Mouse (Mus musculus) stomach, embryonic 14.5 days (tissue): Measurements from ENCODE around the gene Tfr2. TPM values are rescaled to one million over a fixed set of nuclear protein-coding genes. Genes with fewer than 3 reads are reported as not detected.

Experiments used
- ATAC-seq: fragments of 200-750 bp; cut with Nextera tagmentation; 2 replicates; pipeline ENCODE4 v1.8.0; 2017; ENCODE audit warnings: low read depth, moderate TSS enrichment; ENCODE audit not compliant: insufficient number of reproducible peaks, insufficient read depth, low FRiP score
- H3K27ac ChIP-seq: fragments of 300-500 bp; sonication (generic); 2 replicates; pipeline ENCODE4 v1.5.1; 2014; ENCODE audit warnings: mild to moderate bottlenecking, low read length, moderate library complexity, mixed read lengths
- H3K27me3 ChIP-seq: fragments of 300-500 bp; sonication (generic); 2 replicates; pipeline ENCODE4 v1.6.1; 2014; ENCODE audit warnings: low read length, control low read depth, mixed read lengths; ENCODE audit not compliant: control insufficient read depth, insufficient read depth
- H3K36me3 ChIP-seq: fragments of 300-500 bp; sonication (generic); 2 replicates; pipeline ENCODE4 v1.6.1; 2014; ENCODE audit warnings: mild to moderate bottlenecking, control low read depth, low read length, moderate library complexity, mixed read lengths; ENCODE audit not compliant: control insufficient read depth, insufficient read depth
- H3K4me1 ChIP-seq: fragments of 300-500 bp; sonication (generic); 2 replicates; pipeline ENCODE4 v1.6.1; 2014; ENCODE audit warnings: low read length, control low read depth, mixed read lengths; ENCODE audit not compliant: control insufficient read depth, insufficient read depth
- H3K4me2 ChIP-seq: fragments of 300-500 bp; sonication (generic); replicated peaks from 2 replicates; pipeline ENCODE4 v1.6.1; 2014; ENCODE audit warnings: low read depth, low read length, control low read depth
- H3K4me3 ChIP-seq: fragments of 300-500 bp; sonication (generic); 2 replicates; pipeline ENCODE4 v1.5.1; 2014; ENCODE audit warnings: low read depth, low read length, control low read depth
- H3K9ac ChIP-seq: fragments of 300-500 bp; sonication (generic); replicated peaks from 2 replicates; pipeline ENCODE4 v1.6.1; 2014; ENCODE audit warnings: low read depth, mild to moderate bottlenecking, control low read depth, low read length, moderate library complexity, mixed read lengths
- H3K9me3 ChIP-seq: fragments of 300-500 bp; sonication (generic); 2 replicates; pipeline ENCODE4 v1.6.1; 2016; ENCODE audit warnings: low read depth, low read length, control low read depth; ENCODE audit not compliant: control insufficient read depth
- WGBS: fragments of 180-500 bp; shearing (Covaris S2); extraction: QIAGEN DNeasy Blood & Tissue Kit; methylation state at CpG from one replicate; pipeline ENCODE4 v1.1.7; 2014; 5-methylcytosine and 5-hydroxymethylcytosine counted together
- polyA plus RNA-seq: library from polyadenylated mRNA; unstranded; fragments of >200 nt; fragmentation: Nextera tagmentation; extraction: Ambion mirVana; gene quantifications from 2 replicates; pipeline ENCODE4 v1.2.1, GENCODE M21; 2014

Gene Tfr2
- polyA plus RNA-seq, 1 experiment from 2014 or later, result 0.46 TPM

GRCm38 (mm10) chr5:137527413-137527812 is 42.2 kb upstream of the Tfr2 start:
- no peaks in the 10 kb centered on the region for H3K9me3 ChIP-seq
- H3K4me2 ChIP-seq, result no peak overlapping the region
- peaks cover 76% of the 10 kb centered on the region for H3K36me3 ChIP-seq
- no peak for ATAC-seq
- WGBS, result 68% methylated on average over 1 of the region's 1 CpGs
- H3K27me3 ChIP-seq, result no peaks in the 10 kb centered on the region
- 0 out of 2 replicates have a peak, but pooled peaks cover 6% of the 10 kb centered on the region for H3K4me1 ChIP-seq
- no peak overlapping the region for H3K9ac ChIP-seq
- no peak overlapping the region for H3K4me3 ChIP-seq
- no peak overlapping the region for H3K27ac ChIP-seq

- Histone ChIP-seq H3K4me1 (0 out of 2 replicates have a peak, but pooled peaks cover 6% of the 10 kb centered on the region), H3K9me3 (no peaks in the 10 kb centered on the region), H3K4me2 (no peak overlapping the region), H3K36me3 (peaks cover 66% of the 10 kb centered on the region), H3K27me3 (no peaks in the 10 kb centered on the region), H3K4me3 (no peak overlapping the region), H3K27ac (no peak overlapping the region), H3K9ac (no peak overlapping the region)
- WGBS, result 82% methylated on average over 22 of the region's 22 CpGs
- no peak for ATAC-seq
Measured at GRCm38 (mm10) chr5:137528247-137528968, 41.2 kb upstream of the Tfr2 start.

DNA sequence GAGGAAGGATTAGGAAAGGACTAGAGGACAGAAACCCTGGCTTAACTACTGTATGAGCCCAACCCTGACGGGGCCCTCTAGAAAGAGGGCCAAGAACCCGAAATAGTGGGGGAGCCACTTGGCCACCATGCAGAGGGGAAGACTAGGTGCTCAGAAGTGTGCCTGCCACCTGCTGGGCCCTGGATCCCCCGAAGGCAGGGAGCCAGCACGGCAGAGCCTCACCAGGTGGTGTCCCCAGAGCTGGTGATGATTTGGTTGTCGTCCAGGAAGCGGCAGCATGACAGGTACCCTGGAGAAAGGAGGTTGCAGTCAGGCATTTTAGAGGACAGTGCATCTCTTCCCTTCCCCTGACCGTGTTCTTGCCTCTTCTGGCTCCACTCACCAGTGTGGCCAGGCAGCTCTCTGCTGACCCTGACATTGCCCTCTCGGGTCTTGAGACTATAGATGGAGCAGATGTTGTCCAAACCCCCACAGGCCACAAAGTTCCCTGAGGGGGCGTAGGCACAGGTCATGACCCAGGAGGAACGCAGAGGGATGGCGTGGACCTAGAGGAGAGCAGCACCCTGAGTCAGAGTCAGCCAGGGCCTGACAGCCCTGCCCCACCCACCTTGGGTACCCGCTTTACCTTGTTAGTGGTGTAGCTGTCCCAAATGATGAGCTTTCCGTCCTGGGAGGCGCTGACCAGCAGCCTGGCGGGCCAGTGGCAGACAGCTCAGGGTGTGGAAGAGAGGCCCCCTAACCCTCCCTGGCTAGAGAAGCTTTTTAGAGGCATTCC is 40.2 kb upstream of the Tfr2 start:
- Histone ChIP-seq H3K9ac (no peak overlapping the region), H3K9me3 (no peaks in the 10 kb centered on the region), H3K4me2 (no peak overlapping the region), H3K27ac (no peak overlapping the region), H3K4me3 (no peak overlapping the region), H3K36me3 (peaks cover 56% of the 10 kb centered on the region), H3K4me1 (0 out of 2 replicates have a peak, but pooled peaks cover 6% of the 10 kb centered on the region), H3K27me3 (no peaks in the 10 kb centered on the region)
- 72% methylated on average over 15 of the region's 15 CpGs for WGBS
- no peak for ATAC-seq

DNA sequence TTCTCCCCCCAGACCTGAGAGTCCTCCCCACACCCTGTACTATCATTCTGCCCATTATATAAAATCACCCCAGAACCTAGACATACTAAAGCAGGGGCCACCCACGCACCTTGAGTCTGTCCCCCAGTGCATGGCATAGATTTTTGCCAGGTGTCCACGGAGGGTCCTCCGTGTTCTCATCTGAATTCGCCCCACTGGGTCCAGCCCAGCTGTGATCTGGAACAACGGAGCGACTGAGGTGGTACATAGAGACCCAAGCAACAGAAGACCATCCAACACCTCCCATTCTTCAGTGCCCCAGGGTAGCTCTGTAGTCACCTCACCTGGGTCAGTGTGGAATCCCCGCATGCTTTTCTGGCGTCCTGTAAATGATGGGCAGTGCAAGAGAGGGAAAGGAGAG is 39.6 kb upstream of the Tfr2 start:
- no peak for ATAC-seq
- H3K27me3 ChIP-seq, result no peaks in the 10 kb centered on the region
- peak overlapping the region; percentile 91 for H3K4me2 ChIP-seq
- peak overlapping the region; percentile 90 for H3K4me3 ChIP-seq
- H3K4me1 ChIP-seq, result 0 out of 2 replicates have a peak, but pooled peaks cover 6% of the 10 kb centered on the region
- WGBS, result 76% methylated on average over 8 of the region's 8 CpGs
- H3K9me3 ChIP-seq, result no peaks in the 10 kb centered on the region
- H3K9ac ChIP-seq, result peak overlapping the region; percentile 67; the same call in 1 of the 2 replicates
- H3K36me3 ChIP-seq, result peaks cover 50% of the 10 kb centered on the region
- H3K27ac ChIP-seq, result peak overlapping the region; percentile 92; the same call in 1 of the 2 replicates

DNA sequence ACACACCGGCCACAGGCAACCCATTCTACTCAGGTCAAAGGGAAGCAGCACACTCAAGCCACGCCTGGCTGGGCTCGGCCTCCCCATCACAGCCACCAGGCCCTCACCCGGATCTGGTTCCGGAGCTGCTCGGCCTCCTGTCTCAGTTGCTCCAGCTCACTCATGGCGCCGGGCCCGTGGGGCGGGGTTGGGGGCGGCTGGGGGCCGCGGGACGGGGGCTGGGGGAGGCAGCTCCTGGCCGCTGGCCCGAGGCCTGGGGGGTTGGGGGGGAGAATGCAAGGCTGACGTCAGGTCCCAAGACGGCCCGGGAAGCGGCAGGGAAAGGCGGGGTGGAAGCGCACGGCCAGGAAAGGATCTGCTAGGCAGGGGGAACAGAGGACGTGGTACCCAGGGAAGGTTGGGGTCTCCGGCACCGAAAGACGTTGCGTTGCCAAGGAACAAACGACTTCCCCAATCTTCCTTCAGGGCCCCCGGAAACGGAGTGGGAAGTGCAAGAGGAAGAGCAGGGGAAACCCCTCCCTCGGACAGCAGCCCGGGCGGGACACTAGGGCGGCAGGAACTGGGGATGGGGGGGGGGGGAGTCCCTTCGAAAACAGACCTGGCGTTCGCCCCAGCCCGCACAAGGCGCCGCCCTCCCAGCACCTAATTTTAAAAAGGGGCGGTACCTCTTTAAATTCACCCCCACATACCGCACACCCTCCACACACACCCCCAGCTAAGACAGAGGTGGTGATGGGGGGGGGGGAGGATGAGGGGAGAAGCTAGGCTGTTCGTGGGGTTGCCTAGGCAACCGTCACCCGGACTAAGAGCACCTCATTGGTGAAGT is 38.8 kb upstream of the Tfr2 start:
- H3K27me3 ChIP-seq, result no peaks in the 10 kb centered on the region
- peak overlapping the region; percentile 91 for H3K4me2 ChIP-seq
- peak overlapping the region; percentile 92 for H3K27ac ChIP-seq
- WGBS, result 0% methylated on average over 41 of the region's 46 CpGs
- H3K4me1 ChIP-seq, result 0 out of 2 replicates have a peak, but pooled peaks cover 6% of the 10 kb centered on the region
- H3K4me3 ChIP-seq, result peak overlapping the region; percentile 90
- peak overlapping the region; percentile 67 for H3K9ac ChIP-seq
- peaks cover 44% of the 10 kb centered on the region for H3K36me3 ChIP-seq
- peak; percentile 25 for ATAC-seq
- H3K9me3 ChIP-seq, result no peaks in the 10 kb centered on the region

DNA sequence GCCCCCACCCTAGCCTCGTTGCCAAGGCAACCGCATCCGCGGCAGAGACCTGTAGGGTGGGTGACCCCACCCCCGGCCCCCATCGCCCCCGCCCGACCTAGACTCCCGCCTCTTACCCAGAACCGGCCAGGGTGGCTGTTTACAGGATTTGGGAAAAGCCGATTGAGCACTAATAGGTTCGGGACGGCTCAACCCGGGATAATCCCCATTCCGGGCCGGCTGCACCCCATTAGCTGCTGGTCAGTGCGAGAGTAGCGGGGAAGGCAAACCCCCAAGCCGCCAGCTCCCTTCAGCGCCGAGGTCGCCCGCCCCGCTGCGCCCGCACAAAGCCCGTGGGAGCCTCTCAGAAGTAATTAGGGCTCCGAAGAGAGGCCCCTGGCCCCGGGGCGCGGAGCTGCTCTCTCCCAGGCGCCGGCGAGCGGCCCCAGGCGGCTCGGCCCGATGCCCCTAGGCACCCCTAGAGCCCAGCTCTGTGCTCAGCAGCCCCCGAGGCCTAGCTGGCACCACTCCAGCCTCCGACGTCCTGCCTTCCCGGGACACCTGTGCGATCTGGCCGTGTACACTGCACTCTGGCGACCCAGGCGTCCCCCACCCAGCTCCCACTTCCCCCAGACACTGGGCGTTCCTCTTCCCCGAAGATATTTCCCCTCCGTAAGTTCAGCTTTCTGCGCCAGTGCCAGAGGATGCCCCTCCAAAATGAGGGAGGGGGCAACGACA is 38.1 kb upstream of the Tfr2 start:
- WGBS, result under 1% methylated on average over 50 of the region's 51 CpGs
- Histone ChIP-seq H3K4me1 (0 out of 2 replicates have a peak, but pooled peaks cover 4% of the 10 kb centered on the region), H3K9me3 (no peaks in the 10 kb centered on the region), H3K4me2 (peak overlapping the region; percentile 91), H3K9ac (peak overlapping the region; percentile 67), H3K27ac (peak overlapping the region; percentile 92), H3K36me3 (peaks cover 37% of the 10 kb centered on the region), H3K27me3 (no peaks in the 10 kb centered on the region), H3K4me3 (peak overlapping the region; percentile 90)
- no peak; the same call in none of the 2 replicates for ATAC-seq

DNA sequence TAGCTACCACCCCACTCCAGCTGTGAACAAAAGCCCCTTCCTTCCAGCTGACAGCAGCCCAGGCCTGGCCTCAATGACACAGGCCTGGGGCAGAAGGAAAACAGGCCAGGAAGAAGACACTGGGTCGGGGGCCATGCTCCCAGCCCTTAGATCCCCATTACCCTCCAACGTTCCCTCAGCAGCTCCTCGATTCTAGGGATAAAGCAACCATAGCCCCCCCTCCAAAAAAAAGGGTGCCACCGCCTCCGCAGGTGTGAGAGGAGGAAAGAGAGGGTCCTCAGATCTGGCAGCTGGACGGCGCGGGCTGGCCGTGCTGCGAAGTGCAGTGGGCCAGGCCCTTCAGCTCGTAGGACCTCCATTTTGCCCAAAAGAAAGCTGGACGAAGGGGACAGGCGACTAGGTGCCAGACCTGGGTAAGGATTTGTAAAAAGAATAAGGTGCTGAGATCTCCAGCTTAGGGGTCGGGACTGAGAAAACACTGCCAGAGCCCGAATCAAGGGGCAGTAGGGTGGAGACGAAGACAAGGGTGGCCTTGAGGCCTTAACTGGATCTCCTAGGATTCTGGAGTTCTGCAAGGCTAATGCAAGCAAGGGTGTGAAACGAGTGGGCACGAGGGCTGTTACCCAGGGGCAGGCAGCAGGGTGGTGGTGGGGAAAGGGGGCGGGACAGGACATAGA is 37.4 kb upstream of the Tfr2 start:
- Histone ChIP-seq H3K4me3 (peak overlapping the region; percentile 90), H3K9me3 (no peaks in the 10 kb centered on the region), H3K27me3 (no peaks in the 10 kb centered on the region), H3K4me1 (0 out of 2 replicates have a peak, but pooled peaks cover 4% of the 10 kb centered on the region), H3K27ac (peak overlapping the region; percentile 92), H3K4me2 (peak overlapping the region; percentile 91), H3K9ac (peak overlapping the region; percentile 67), H3K36me3 (peaks cover 30% of the 10 kb centered on the region)
- WGBS, result under 1% methylated on average over 19 of the region's 19 CpGs
- ATAC-seq, result 0 out of 2 replicates have a peak, but pooled peaks have one; percentile 0
